Mouse (Mus musculus) large intestine, adult 2 months (tissue): ENCODE measurements around the gene Itpripl2. TPM values are rescaled to one million over a fixed set of nuclear protein-coding genes. Genes with fewer than 3 reads are reported as not detected.

Experiments used
- DNase-seq: peaks from one replicate; pipeline ENCODE4 v3.0.0-alpha.2; 2012; ENCODE audit warnings: low read depth, low spot score
- WGBS: fragments of 180-500 bp; shearing (Covaris S2); methylation state at CpG from one replicate; pipeline ENCODE4 v1.1.7; 2018; 5-methylcytosine and 5-hydroxymethylcytosine counted together
- polyA plus RNA-seq: library from polyadenylated mRNA; depleted of rRNA; stranded (reverse); fragments of >200 nt; gene quantifications from 2 replicates; pipeline ENCODE4 v1.2.3, GENCODE M21; 2012; rRNA removed

Itpripl2 gene
- 7.0 and 14.6 TPM in 2 replicates for polyA plus RNA-seq

GRCm38 (mm10) chr7:118491431-118492147 is at the start of gene Itpripl2:
Gene Itpripl2 (minus strand): TSS chr7:118491975.
- under 1% methylated on average over 55 of the region's 55 CpGs for WGBS
- no peak for DNase-seq

GRCm38 (mm10) chr7:118535076-118535475 is 43.3 kb upstream of the Itpripl2 start:
- WGBS = 73% methylated on average over 4 of the region's 4 CpGs
- no peak for DNase-seq

GRCm38 (mm10) chr7:118534326-118534725 is 42.6 kb upstream of the Itpripl2 start:
- WGBS = 71% methylated on average over 3 of the region's 3 CpGs
- DNase-seq = no peak

- DNase-seq = peak; percentile 99
- under 1% methylated on average over 31 of the region's 31 CpGs for WGBS
Measured at GRCm38 (mm10) chr7:118533178-118533578, 41.4 kb upstream of the Itpripl2 start, which contains the start of gene Coq7. Gene Coq7 (minus strand): TSS chr7:118533356.

- DNase-seq = peak; percentile 85
- WGBS = under 1% methylated on average over 36 of the region's 36 CpGs
Measured at GRCm38 (mm10) chr7:118532519-118533177, 40.9 kb upstream of the Itpripl2 start.

- 79% methylated on average over 4 of the region's 4 CpGs for WGBS
Measured at GRCm38 (mm10) chr7:118526967-118527366, 35.2 kb upstream of the Itpripl2 start.

GRCm38 (mm10) chr7:118522077-118522476 is 30.3 kb upstream of the Itpripl2 start:
- no peak for DNase-seq
- 71% methylated on average over 5 of the region's 5 CpGs for WGBS

More at GRCm38 (mm10) chr7:118526967-118527366, 35.2 kb upstream of the Itpripl2 start:
- no peak for DNase-seq

- DNase-seq = no peak
- 69% methylated on average over 8 of the region's 8 CpGs for WGBS
Measured at GRCm38 (mm10) chr7:118519661-118520060, 27.9 kb upstream of the Itpripl2 start.

GRCm38 (mm10) chr7:118518687-118519086 is 26.9 kb upstream of the Itpripl2 start:
- no peak for DNase-seq
- WGBS = 2% methylated on average over 18 of the region's 18 CpGs

- 69% methylated on average over 2 of the region's 2 CpGs for WGBS
Measured at GRCm38 (mm10) chr7:118517819-118518218, 26.0 kb upstream of the Itpripl2 start.

GRCm38 (mm10) chr7:118508556-118508955 is 16.8 kb upstream of the Itpripl2 start:
- WGBS = 72% methylated on average over 7 of the region's 7 CpGs
- DNase-seq = no peak

More at GRCm38 (mm10) chr7:118517819-118518218, 26.0 kb upstream of the Itpripl2 start:
- no peak for DNase-seq

GRCm38 (mm10) chr7:118503844-118504243 is 12.1 kb upstream of the Itpripl2 start:
- 83% methylated on average over 4 of the region's 4 CpGs for WGBS
- DNase-seq = no peak

- no peak for DNase-seq
- WGBS = 81% methylated on average over 8 of the region's 8 CpGs
Measured at GRCm38 (mm10) chr7:118502333-118502732, 10.6 kb upstream of the Itpripl2 start.

GRCm38 (mm10) chr7:118499784-118500435 is 8.1 kb upstream of the Itpripl2 start:
- WGBS = 34% methylated on average over 7 of the region's 7 CpGs
- no peak for DNase-seq

- 55% methylated on average over 12 of the region's 12 CpGs for WGBS
Measured at GRCm38 (mm10) chr7:118498984-118499783, 7.4 kb upstream of the Itpripl2 start.

GRCm38 (mm10) chr7:118494892-118495579 is 3.3 kb upstream of the Itpripl2 start:
- WGBS = 68% methylated on average over 4 of the region's 4 CpGs

More at GRCm38 (mm10) chr7:118498984-118499783, 7.4 kb upstream of the Itpripl2 start:
- DNase-seq = no peak

GRCm38 (mm10) chr7:118493892-118494291 is 2.1 kb upstream of the Itpripl2 start:
- 84% methylated on average over 9 of the region's 9 CpGs for WGBS
- no peak for DNase-seq

More at GRCm38 (mm10) chr7:118494892-118495579, 3.3 kb upstream of the Itpripl2 start:
- DNase-seq = no peak

- WGBS = 14% methylated on average over 67 of the region's 67 CpGs
Measured at GRCm38 (mm10) chr7:118490666-118491430, 927 bp downstream of the Itpripl2 start.

More at GRCm38 (mm10) chr7:118490666-118491430, 927 bp downstream of the Itpripl2 start:
- no peak for DNase-seq
